Mouse (Mus musculus) forebrain, embryonic 12.5 days (tissue): ENCODE data around the gene Reg3b. TPM values are rescaled to one million over a fixed set of nuclear protein-coding genes. Genes with fewer than 3 reads are reported as not detected.
A peak's percentile ranks its signal among the peaks of the same experiment; 100 is the strongest.
"Not testable (repeated sequence)": the region's sequence is repeated elsewhere in the genome, so short reads cannot be mapped to it uniquely, and the experiment has no call there.

Experiments
- ATAC-seq: fragments of 200-750 bp; cut with Nextera tagmentation; 2 replicates; pipeline ENCODE4 v1.8.0; 2017; ENCODE audit warnings: moderate TSS enrichment; ENCODE audit not compliant: low FRiP score
- H3K27ac ChIP-seq: fragments of 300-500 bp; sonication (generic); 2 replicates; pipeline ENCODE4 v1.5.1; 2016; ENCODE audit warnings: mild to moderate bottlenecking
- H3K27me3 ChIP-seq: fragments of 300-500 bp; sonication (generic); 2 replicates; pipeline ENCODE4 v1.6.1; 2016; ENCODE audit warnings: mild to moderate bottlenecking
- H3K36me3 ChIP-seq: fragments of 300-500 bp; sonication (generic); replicated peaks from 2 replicates; pipeline ENCODE4 v1.6.1; 2016; ENCODE audit warnings: mild to moderate bottlenecking
- H3K4me1 ChIP-seq: fragments of 300-500 bp; sonication (generic); 2 replicates; pipeline ENCODE4 v1.6.1; 2016
- H3K4me2 ChIP-seq: fragments of 300-500 bp; sonication (generic); 2 replicates; pipeline ENCODE4 v1.6.1; 2016; ENCODE audit warnings: mild to moderate bottlenecking, moderate library complexity
- H3K4me3 ChIP-seq: fragments of 300-500 bp; sonication (generic); replicated peaks from 2 replicates; pipeline ENCODE4 v1.5.1; 2016; ENCODE audit warnings: mild to moderate bottlenecking
- H3K9ac ChIP-seq: fragments of 300-500 bp; sonication (generic); 2 replicates; pipeline ENCODE4 v1.6.1; 2016; ENCODE audit warnings: mild to moderate bottlenecking
- H3K9me3 ChIP-seq: fragments of 300-500 bp; sonication (generic); 2 replicates; pipeline ENCODE4 v1.6.1; 2016
- WGBS: fragments of 180-500 bp; shearing (Covaris S2); methylation state at CpG from one replicate; pipeline ENCODE4 v1.1.7; 2016; 5-methylcytosine and 5-hydroxymethylcytosine counted together
- polyA plus RNA-seq: library from polyadenylated mRNA; unstranded; fragments of >200 nt; fragmentation: Nextera tagmentation; extraction: Ambion mirVana; gene quantifications from 2 replicates; pipeline ENCODE4 v1.2.1, GENCODE M21; 2016

Reg3b gene
- not detected in 2 replicates for polyA plus RNA-seq

GRCm38 (mm10) chr6:78370357-78370756, at the start of gene Reg3b:
TSS of gene Reg3b (plus strand) at chr6:78370657.
- ATAC-seq, result no peak
- no peaks in the 10 kb centered on the region for H3K27me3 ChIP-seq
- H3K36me3 ChIP-seq, result no peaks in the 10 kb centered on the region
- H3K9me3 ChIP-seq, result no peaks in the 10 kb centered on the region
- no peaks in the 10 kb centered on the region for H3K4me1 ChIP-seq
- WGBS, result 94% methylated on average over 2 of the region's 2 CpGs
- no peak within 1 kb of the TSS for H3K4me3 ChIP-seq
- H3K4me2 ChIP-seq, result no peak within 1 kb of the TSS
- H3K27ac ChIP-seq, result no peak within 1 kb of the TSS
- no peak within 1 kb of the TSS for H3K9ac ChIP-seq

- H3K4me1 ChIP-seq, result peaks cover 4% of the 10 kb centered on the region; the same call in 1 of the 2 replicates
- H3K9ac ChIP-seq, result no peak overlapping the region
- ATAC-seq, result no peak
- H3K4me3 ChIP-seq, result no peak overlapping the region
- H3K36me3 ChIP-seq, result no peaks in the 10 kb centered on the region
- no peak overlapping the region for H3K4me2 ChIP-seq
- no peaks in the 10 kb centered on the region for H3K27me3 ChIP-seq
- no peaks in the 10 kb centered on the region for H3K9me3 ChIP-seq
- H3K27ac ChIP-seq, result no peak overlapping the region
Measured at GRCm38 (mm10) chr6:78327798-78328197, 42.7 kb upstream of the Reg3b start.

GRCm38 (mm10) chr6:78329166-78329565, 41.3 kb upstream of the Reg3b start:
- Histone ChIP-seq H3K9ac (no peak overlapping the region), H3K27me3 (no peaks in the 10 kb centered on the region), H3K4me1 (peaks cover 4% of the 10 kb centered on the region; the same call in 1 of the 2 replicates), H3K36me3 (no peaks in the 10 kb centered on the region), H3K4me2 (no peak overlapping the region), H3K9me3 (no peaks in the 10 kb centered on the region), H3K27ac (no peak overlapping the region), H3K4me3 (no peak overlapping the region)
- 51% methylated on average over 2 of the region's 2 CpGs for WGBS
- ATAC-seq, result peak; percentile 25; the same call in 1 of the 2 replicates

- 37% methylated on average over 7 of the region's 7 CpGs for WGBS
- H3K9me3 ChIP-seq, result no peaks in the 10 kb centered on the region
- no peak overlapping the region for H3K9ac ChIP-seq
- peak; percentile 37; the same call in 1 of the 2 replicates for ATAC-seq
- no peak overlapping the region for H3K27ac ChIP-seq
- H3K36me3 ChIP-seq, result no peaks in the 10 kb centered on the region
- peaks cover 4% of the 10 kb centered on the region; the same call in 1 of the 2 replicates for H3K4me1 ChIP-seq
- H3K4me3 ChIP-seq, result no peak overlapping the region
- no peak overlapping the region for H3K4me2 ChIP-seq
- H3K27me3 ChIP-seq, result no peaks in the 10 kb centered on the region
Measured at GRCm38 (mm10) chr6:78331919-78332569, 38.4 kb upstream of the Reg3b start.

GRCm38 (mm10) chr6:78340296-78340695, 30.2 kb upstream of the Reg3b start:
- Histone ChIP-seq H3K4me1 (no peaks in the 10 kb centered on the region), H3K4me2 (no peak overlapping the region), H3K9ac (no peak overlapping the region), H3K4me3 (no peak overlapping the region), H3K36me3 (no peaks in the 10 kb centered on the region), H3K9me3 (no peaks in the 10 kb centered on the region), H3K27ac (no peak overlapping the region), H3K27me3 (no peaks in the 10 kb centered on the region)
- no peak for ATAC-seq

GRCm38 (mm10) chr6:78341689-78342088, 28.8 kb upstream of the Reg3b start:
- no peaks in the 10 kb centered on the region for H3K36me3 ChIP-seq
- no peaks in the 10 kb centered on the region for H3K27me3 ChIP-seq
- ATAC-seq, result no peak
- no peak overlapping the region for H3K4me3 ChIP-seq
- H3K4me1 ChIP-seq, result no peaks in the 10 kb centered on the region
- H3K9ac ChIP-seq, result no peak overlapping the region
- no peaks in the 10 kb centered on the region for H3K9me3 ChIP-seq
- WGBS, result 86% methylated on average over 2 of the region's 2 CpGs
- no peak overlapping the region for H3K4me2 ChIP-seq
- H3K27ac ChIP-seq, result no peak overlapping the region

- no peaks in the 10 kb centered on the region for H3K9me3 ChIP-seq
- 74% methylated on average over 2 of the region's 2 CpGs for WGBS
- H3K27ac ChIP-seq, result no peak overlapping the region
- no peak for ATAC-seq
- H3K4me2 ChIP-seq, result no peak overlapping the region
- H3K27me3 ChIP-seq, result no peaks in the 10 kb centered on the region
- no peak overlapping the region for H3K4me3 ChIP-seq
- H3K36me3 ChIP-seq, result no peaks in the 10 kb centered on the region
- H3K4me1 ChIP-seq, result no peaks in the 10 kb centered on the region
- H3K9ac ChIP-seq, result no peak overlapping the region
Measured at GRCm38 (mm10) chr6:78361971-78362563, 8.4 kb upstream of the Reg3b start.

GRCm38 (mm10) chr6:78378765-78379164, 8.3 kb downstream of the Reg3b start, which contains the start of gene Reg3d:
TSS of gene Reg3d (minus strand) at chr6:78378865.
- no peak for ATAC-seq
- no peaks in the 10 kb centered on the region for H3K4me1 ChIP-seq
- H3K9me3 ChIP-seq, result no peaks in the 10 kb centered on the region
- H3K9ac ChIP-seq, result no peak within 1 kb of the TSS
- H3K4me2 ChIP-seq, result no peak within 1 kb of the TSS
- no peaks in the 10 kb centered on the region for H3K36me3 ChIP-seq
- H3K4me3 ChIP-seq, result no peak within 1 kb of the TSS
- no peaks in the 10 kb centered on the region for H3K27me3 ChIP-seq
- 84% methylated on average over 2 of the region's 2 CpGs for WGBS
- no peak within 1 kb of the TSS for H3K27ac ChIP-seq

- no peak for ATAC-seq
- Histone ChIP-seq H3K4me1 (no peaks in the 10 kb centered on the region), H3K4me2 (no peak within 1 kb of the TSS), H3K27ac (no peak within 1 kb of the TSS), H3K36me3 (no peaks in the 10 kb centered on the region), H3K9me3 (no peaks in the 10 kb centered on the region), H3K9ac (no peak within 1 kb of the TSS), H3K4me3 (no peak within 1 kb of the TSS), H3K27me3 (no peaks in the 10 kb centered on the region)
Measured at GRCm38 (mm10) chr6:78380409-78380808, 10.0 kb downstream of the Reg3b start, which contains the start of gene Reg3a. TSS of gene Reg3a (plus strand) at chr6:78380709.

GRCm38 (mm10) chr6:78385609-78386008, 15.2 kb downstream of the Reg3b start:
- no peak overlapping the region for H3K9ac ChIP-seq
- no peaks in the 10 kb centered on the region for H3K4me1 ChIP-seq
- 0 out of 2 replicates have a peak, but pooled peaks have one; percentile 11 for ATAC-seq
- no peaks in the 10 kb centered on the region for H3K36me3 ChIP-seq
- no peak overlapping the region for H3K27ac ChIP-seq
- no peak overlapping the region for H3K4me3 ChIP-seq
- 76% methylated on average over 3 of the region's 3 CpGs for WGBS
- no peaks in the 10 kb centered on the region for H3K27me3 ChIP-seq
- H3K4me2 ChIP-seq, result no peak overlapping the region
- H3K9me3 ChIP-seq, result no peaks in the 10 kb centered on the region

GRCm38 (mm10) chr6:78395323-78395722, 24.9 kb downstream of the Reg3b start, which contains the start of gene Reg2:
TSS of gene Reg2 (plus strand) at chr6:78395623.
- H3K4me2 ChIP-seq, H3K9me3 ChIP-seq, H3K36me3 ChIP-seq, H3K9ac ChIP-seq, H3K4me3 ChIP-seq, ATAC-seq, H3K4me1 ChIP-seq, H3K27me3 ChIP-seq, H3K27ac ChIP-seq: not testable (repeated sequence)
- WGBS, result 93% methylated on average over 4 of the region's 17 CpGs

- not testable (repeated sequence) for H3K27ac ChIP-seq, H3K9me3 ChIP-seq
Measured at GRCm38 (mm10) chr6:78422411-78422810, 52.0 kb downstream of the Reg3b start, which contains the start of gene Reg1. TSS of gene Reg1 (plus strand) at chr6:78422711.

More at GRCm38 (mm10) chr6:78422411-78422810, 52.0 kb downstream of the Reg3b start, which contains the start of gene Reg1:
- H3K27me3 ChIP-seq, H3K36me3 ChIP-seq, ATAC-seq, H3K4me2 ChIP-seq, H3K4me3 ChIP-seq, H3K4me1 ChIP-seq, H3K9ac ChIP-seq: not testable (repeated sequence)
